Mouse (Mus musculus): ENCODE results near the gene Tmtc4. TPM values are rescaled to one million over a fixed set of nuclear protein-coding genes. Genes with fewer than 3 reads are reported as not detected.

Gene Tmtc4
- total and polyA plus RNA-seq, 3 experiments, result 1.4 to 3.3 (median 2.7) TPM

GRCm38 (mm10) chr14:122887278-122887677 is 96.6 kb downstream of the Tmtc4 start:
- H3K9ac ChIP-seq (ENCODE audit: insufficient read depth, low read depth), result no peak overlapping the region
- in situ Hi-C loops (cut with MboI; ENCODE audit: low pct_ligation_motif_present, low pct_unique_long_range_greater_than_20kb, low sequenced_read_pairs), result loop anchor here (25.0 kb wide), 2 partner anchors 375 to 675 kb away; no protein-coding TSS in a partner anchor
- no peak overlapping the region for H3K4me2 ChIP-seq (ENCODE audit: insufficient read depth, low read depth, poor library complexity, severe bottlenecking)
- no peaks in the 10 kb centered on the region for H3K79me2 ChIP-seq (replicated peaks; ENCODE audit: control insufficient read depth, extremely low read depth, insufficient read depth, poor library complexity, severe bottlenecking)
- no peaks in the 10 kb centered on the region for H3K27me3 ChIP-seq (replicated peaks)
- H3K9me3 ChIP-seq (replicated peaks; ENCODE audit: low read length), result no peaks in the 10 kb centered on the region
- H3K4me3 ChIP-seq (replicated peaks in 1 of 3; ENCODE audit: low read depth in 2 of 3, low read length in 2 of 3, poor library complexity in 1 of 3), result no peak overlapping the region
- DNase-seq (ENCODE audit: extremely low read depth), result no peak
- no peak overlapping the region for H3K27ac ChIP-seq (ENCODE audit: insufficient read depth, low read depth)
- H3K36me3 ChIP-seq (replicated peaks in 1 of 2; ENCODE audit: control insufficient read depth in 1 of 2, insufficient read depth in 1 of 2, low read length in 1 of 2), result peaks cover 61 to 82% of the 10 kb centered on the region in 2 experiments
- dilution Hi-C loops (cut with MboI; ENCODE audit: extremely low pct_ligation_motif_present, extremely low pct_unique_long_range_greater_than_20kb, low sequenced_read_pairs), result no loop called here
- TF ChIP-seq CTCF (conservative IDR thresholded peaks at IDR 0.05 in 1 of 2, IDR thresholded peaks at IDR 0.05 in 1 of 2; ENCODE audit: low read depth in 2 of 2, low read length in 2 of 2), result no peak
- H3K4me1 ChIP-seq (ENCODE audit: control insufficient read depth in 1 of 2, insufficient read depth in 2 of 2), result peaks cover 0 to 10% of the 10 kb centered on the region in 2 experiments; a peak in 1 of 4 replicates

GRCm38 (mm10) chr14:122885893-122886292 is 97.9 kb downstream of the Tmtc4 start:
- Histone ChIP-seq H3K9ac (ENCODE audit: insufficient read depth, low read depth) (no peak overlapping the region), H3K27ac (ENCODE audit: insufficient read depth, low read depth) (no peak overlapping the region), H3K4me3 (replicated peaks in 1 of 3; ENCODE audit: low read depth in 2 of 3, low read length in 2 of 3, poor library complexity in 1 of 3) (no peak overlapping the region), H3K9me3 (replicated peaks; ENCODE audit: low read length) (no peaks in the 10 kb centered on the region), H3K36me3 (replicated peaks in 1 of 2; ENCODE audit: control insufficient read depth in 1 of 2, insufficient read depth in 1 of 2, low read length in 1 of 2) (peaks cover 53 to 72% of the 10 kb centered on the region in 2 experiments), H3K4me2 (ENCODE audit: insufficient read depth, low read depth, poor library complexity, severe bottlenecking) (no peak overlapping the region), H3K79me2 (replicated peaks; ENCODE audit: control insufficient read depth, extremely low read depth, insufficient read depth, poor library complexity, severe bottlenecking) (no peaks in the 10 kb centered on the region), H3K27me3 (replicated peaks) (no peaks in the 10 kb centered on the region), H3K4me1 (ENCODE audit: control insufficient read depth in 1 of 2, insufficient read depth in 2 of 2) (peaks cover 0 to 10% of the 10 kb centered on the region in 2 experiments; a peak in 1 of 4 replicates)
- dilution Hi-C loops (cut with MboI; ENCODE audit: extremely low pct_ligation_motif_present, extremely low pct_unique_long_range_greater_than_20kb, low sequenced_read_pairs) (no loop called here), in situ Hi-C loops (cut with MboI; ENCODE audit: low pct_ligation_motif_present, low pct_unique_long_range_greater_than_20kb, low sequenced_read_pairs) (loop anchor here (25.0 kb wide), 2 partner anchors 374 to 674 kb away; no protein-coding TSS in a partner anchor)
- DNase-seq (ENCODE audit: extremely low read depth), result no peak
- no peak for TF ChIP-seq MEF2A (IDR thresholded peaks at IDR 0.05; ENCODE audit: borderline replicate concordance, low read depth, low read length)
- no peak for TF ChIP-seq SMC3 (IDR thresholded peaks at IDR 0.05; ENCODE audit: low read depth, low read length)
- no peak for TF ChIP-seq SIN3A (IDR thresholded peaks at IDR 0.05; ENCODE audit: low read length)
- TF ChIP-seq RAD21 (IDR thresholded peaks at IDR 0.05; ENCODE audit: low read depth, low read length), result no peak
- no peak for TF ChIP-seq USF2 (conservative IDR thresholded peaks at IDR 0.05; ENCODE audit: low read depth, low read length)

- H3K27me3 ChIP-seq (replicated peaks), result no peaks in the 10 kb centered on the region
- dilution Hi-C loops (cut with MboI; ENCODE audit: extremely low pct_ligation_motif_present, extremely low pct_unique_long_range_greater_than_20kb, low sequenced_read_pairs) (no loop called here), in situ Hi-C loops (cut with MboI; ENCODE audit: low pct_ligation_motif_present, low pct_unique_long_range_greater_than_20kb, low sequenced_read_pairs) (loop anchor here (25.0 kb wide), 2 partner anchors 372 to 672 kb away; no protein-coding TSS in a partner anchor)
- H3K79me2 ChIP-seq (replicated peaks; ENCODE audit: control insufficient read depth, extremely low read depth, insufficient read depth, poor library complexity, severe bottlenecking), result no peaks in the 10 kb centered on the region
- H3K27ac ChIP-seq (ENCODE audit: insufficient read depth, low read depth), result no peak overlapping the region
- peaks cover 0 to 17% of the 10 kb centered on the region in 2 experiments; a peak in 2 of 4 replicates for H3K4me1 ChIP-seq (ENCODE audit: control insufficient read depth in 1 of 2, insufficient read depth in 2 of 2)
- no peak overlapping the region for H3K4me2 ChIP-seq (ENCODE audit: insufficient read depth, low read depth, poor library complexity, severe bottlenecking)
- TF ChIP-seq ZNF384 (IDR thresholded peaks at IDR 0.05; ENCODE audit: low read depth, low read length) (no peak), MXI1 (IDR thresholded peaks at IDR 0.05; ENCODE audit: low read depth, low read length) (no peak), E2F4 (IDR thresholded peaks at IDR 0.05; ENCODE audit: insufficient replicate concordance, low read depth, low read length) (no peak), CTCF (conservative IDR thresholded peaks at IDR 0.05 in 1 of 2, IDR thresholded peaks at IDR 0.05 in 1 of 2; ENCODE audit: low read depth in 2 of 2, low read length in 2 of 2) (no peak), MAX (IDR thresholded peaks at IDR 0.05; ENCODE audit: low read length) (no peak), ZKSCAN1 (IDR thresholded peaks at IDR 0.05; ENCODE audit: borderline replicate concordance, low read depth, low read length) (no peak), JUND (conservative IDR thresholded peaks at IDR 0.05; ENCODE audit: low read depth, low read length) (no peak), EP300 (IDR thresholded peaks at IDR 0.05; ENCODE audit: low read length) (no peak), GABPA (IDR thresholded peaks at IDR 0.05; ENCODE audit: insufficient replicate concordance, low read depth, low read length) (no peak), POLR2A (IDR thresholded peaks at IDR 0.05; ENCODE audit: low read depth, low read length) (no peak), RCOR1 (conservative IDR thresholded peaks at IDR 0.05; ENCODE audit: low read depth, low read length) (no peak)
- no peaks in the 10 kb centered on the region for H3K9me3 ChIP-seq (replicated peaks; ENCODE audit: low read length)
- H3K36me3 ChIP-seq (replicated peaks in 1 of 2; ENCODE audit: control insufficient read depth in 1 of 2, insufficient read depth in 1 of 2, low read length in 1 of 2), result peaks cover 40 to 61% of the 10 kb centered on the region in 2 experiments
- H3K4me3 ChIP-seq (replicated peaks in 1 of 3; ENCODE audit: low read depth in 2 of 3, low read length in 2 of 3, poor library complexity in 1 of 3), result no peak overlapping the region
- no peak for DNase-seq (ENCODE audit: extremely low read depth)
- no peak overlapping the region for H3K9ac ChIP-seq (ENCODE audit: insufficient read depth, low read depth)
Observed at GRCm38 (mm10) chr14:122883821-122884584, 99.8 kb downstream of the Tmtc4 start.

All from CH12.LX (cell line).